Mouse (Mus musculus) layer of hippocampus, adult 2 months (tissue): Measurements from ENCODE around the gene Anp32b. TPM values are rescaled to one million over a fixed set of nuclear protein-coding genes. Genes with fewer than 3 reads are reported as not detected.
A peak's percentile ranks its signal among the peaks of the same experiment; 100 is the strongest.

ENCODE experiments used
- DNase-seq, 2 experiments: peaks; one replicate each; pipeline ENCODE4 v3.0.0; 2022; ENCODE audit warnings: low spot score in 2 of 2
- H3K27ac ChIP-seq: fragments of 200-600 bp; 2 replicates; pipeline ENCODE4 v1.8.1; 2022
- H3K4me3 ChIP-seq: fragments of 200-600 bp; 2 replicates; pipeline ENCODE4 v1.8.1; 2022; ENCODE audit warnings: mild to moderate bottlenecking
- CTCF ChIP-seq: fragments of 200-600 bp; conservative IDR thresholded peaks from 2 replicates; pipeline ENCODE4 v1.8.1; 2022; ENCODE audit warnings: antibody characterized with exemption, mild to moderate bottlenecking, moderate library complexity
- total RNA-seq, 2 experiments: library from RNA; stranded (reverse); gene quantifications; 2 replicates each; pipeline ENCODE4 v1.2.3; 2021

The Anp32b gene
- total RNA-seq, 2 experiments from 2014 or later, result 54.4 to 56.5 TPM

DNA sequence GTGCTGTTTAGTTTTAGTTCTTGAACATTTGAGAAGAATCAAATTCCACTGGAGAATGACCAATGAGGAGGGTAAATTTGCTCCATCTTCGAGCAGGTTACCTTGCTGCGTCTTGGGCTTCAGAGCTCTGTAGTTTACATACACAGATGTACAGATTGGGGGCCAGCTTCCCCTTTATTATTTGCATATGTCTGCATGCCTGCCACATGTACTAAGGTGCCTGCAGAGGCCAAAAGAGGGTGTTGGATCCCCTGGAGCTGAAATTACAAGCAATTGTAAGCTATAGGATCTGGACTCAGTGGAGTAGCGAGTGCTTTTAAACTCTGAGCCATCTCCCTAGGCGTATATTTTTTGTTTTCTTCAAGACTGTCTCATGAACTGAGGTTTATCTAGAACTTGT is 6.1 kb downstream of the Anp32b start:
- no peak overlapping the region for H3K4me3 ChIP-seq
- no peak for TF ChIP-seq CTCF
- DNase-seq, result no peak
- no peak overlapping the region for H3K27ac ChIP-seq

DNA sequence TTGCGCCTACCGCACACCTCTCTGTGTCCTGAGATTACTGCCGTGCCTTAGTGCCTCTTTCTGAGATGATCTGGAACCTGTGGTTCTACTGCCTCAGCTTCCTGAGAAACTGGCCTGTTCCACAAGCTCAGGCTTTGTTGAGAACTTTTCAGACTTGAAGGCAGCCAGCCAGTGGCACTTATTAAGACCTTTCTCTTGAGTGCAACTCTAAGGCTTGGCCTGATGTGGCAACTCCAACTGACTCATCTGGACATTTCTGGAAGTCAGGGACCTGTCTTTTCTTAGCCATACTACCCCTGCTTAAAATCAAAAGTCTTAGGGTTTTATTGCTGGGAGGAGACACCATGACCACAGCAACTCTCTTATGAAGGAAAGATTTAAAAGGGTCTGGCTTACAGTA is 6.5 kb downstream of the Anp32b start:
- no peak for DNase-seq
- TF ChIP-seq CTCF, result no peak
- Histone ChIP-seq H3K27ac (no peak overlapping the region), H3K4me3 (no peak overlapping the region)

DNA sequence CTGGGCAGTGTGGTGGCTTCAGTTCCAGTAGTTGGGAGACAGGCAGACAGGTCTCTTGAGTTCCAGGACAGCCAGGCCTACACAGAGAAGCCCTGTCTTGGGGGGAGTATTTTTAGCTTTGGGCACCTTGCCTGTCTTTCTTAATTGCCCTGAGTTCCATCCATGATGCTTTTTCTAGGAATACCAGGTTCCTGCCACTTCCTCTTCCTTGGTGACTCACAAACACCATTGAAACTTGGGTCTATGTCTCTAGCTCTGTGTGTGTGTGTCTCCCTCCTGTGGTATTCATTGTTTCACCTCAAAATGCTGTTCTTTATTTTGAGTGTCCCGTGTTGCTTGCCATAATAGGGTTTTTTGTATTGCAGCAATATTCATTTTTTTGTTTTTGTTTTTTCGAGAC is 7.7 kb downstream of the Anp32b start:
- no peak overlapping the region for H3K27ac ChIP-seq
- peak; percentile 25 for TF ChIP-seq CTCF
- DNase-seq, result no peak
- H3K4me3 ChIP-seq, result no peak overlapping the region

DNA sequence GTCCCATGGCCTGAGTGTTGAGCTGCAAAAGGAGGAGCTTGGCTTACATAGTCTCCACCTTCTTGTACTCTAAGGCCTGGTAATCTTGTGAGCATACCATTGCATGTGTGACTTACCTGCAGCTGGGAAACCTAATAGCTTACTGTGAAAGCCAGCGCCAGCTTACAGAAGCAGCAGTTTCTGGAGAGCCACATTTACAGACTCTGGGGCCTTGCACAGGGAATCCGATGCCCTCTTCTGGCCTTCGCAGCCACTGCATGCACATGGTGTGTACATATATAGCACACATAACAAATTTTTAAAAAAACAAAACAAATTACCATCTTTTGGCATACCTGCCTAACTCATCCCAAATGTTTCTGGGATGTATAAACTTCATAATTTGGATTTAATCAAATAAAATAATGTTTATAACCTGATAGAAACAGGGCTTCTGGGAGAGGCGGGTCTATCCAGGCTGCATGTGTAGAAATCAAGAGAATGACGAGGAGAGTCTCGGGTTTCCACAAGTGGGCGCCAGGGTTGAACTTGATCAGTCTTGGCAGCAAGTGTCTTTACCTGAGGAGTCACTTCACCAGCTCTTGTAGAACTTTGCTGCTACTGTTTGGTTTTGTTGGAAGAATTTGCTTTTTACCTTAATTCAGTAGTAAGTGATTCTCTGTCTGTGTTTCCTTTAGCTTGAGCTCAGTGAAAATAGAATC is 12.6 kb downstream of the Anp32b start:
- Histone ChIP-seq H3K27ac (no peak overlapping the region), H3K4me3 (no peak overlapping the region)
- DNase-seq, result no peak
- peak; percentile 70 for TF ChIP-seq CTCF

DNA sequence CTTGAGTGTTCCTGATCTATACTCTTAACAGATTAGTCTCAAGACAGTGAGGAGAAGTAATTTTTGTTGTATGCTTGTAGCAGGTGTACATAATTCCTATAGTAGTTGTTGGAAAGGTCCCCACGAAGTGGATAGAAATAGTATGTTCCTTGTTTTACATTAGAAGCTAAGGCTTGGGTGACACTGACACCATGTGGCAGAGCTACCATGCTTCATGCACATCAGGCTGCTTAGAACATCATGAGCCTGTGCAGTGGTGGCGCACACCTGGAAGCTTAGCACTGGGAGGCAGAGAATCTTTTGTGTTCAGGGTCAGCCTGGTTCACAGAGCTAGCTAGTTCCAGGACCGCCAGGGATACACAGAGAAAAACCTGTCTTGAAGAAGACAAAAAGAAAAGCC is 15.0 kb downstream of the Anp32b start:
- no peak for DNase-seq
- Histone ChIP-seq H3K4me3 (no peak overlapping the region), H3K27ac (no peak overlapping the region)
- peak; percentile 56 for TF ChIP-seq CTCF

DNA sequence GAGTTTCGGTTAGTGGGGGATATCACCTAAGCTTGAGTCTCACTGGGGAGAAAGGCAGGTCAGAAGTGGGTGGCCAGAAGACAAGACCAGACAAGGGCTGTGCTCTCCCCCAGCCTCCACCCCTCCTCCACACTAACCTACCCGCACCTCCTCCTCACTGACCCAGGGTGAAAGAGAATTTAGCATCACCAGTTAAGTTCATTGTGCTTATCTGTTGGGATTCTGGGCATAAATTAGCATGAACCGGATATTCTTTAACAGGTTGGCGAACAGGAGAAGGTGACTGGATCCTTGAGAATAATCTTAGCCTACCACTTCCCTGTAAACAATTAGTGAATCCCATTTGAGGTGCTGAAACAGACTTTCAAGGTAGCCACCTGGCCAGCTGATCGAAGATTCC is 24.4 kb downstream of the Anp32b start:
- TF ChIP-seq CTCF, result no peak
- H3K4me3 ChIP-seq, result no peak overlapping the region
- H3K27ac ChIP-seq, result no peak overlapping the region
- DNase-seq, result no peak

DNA sequence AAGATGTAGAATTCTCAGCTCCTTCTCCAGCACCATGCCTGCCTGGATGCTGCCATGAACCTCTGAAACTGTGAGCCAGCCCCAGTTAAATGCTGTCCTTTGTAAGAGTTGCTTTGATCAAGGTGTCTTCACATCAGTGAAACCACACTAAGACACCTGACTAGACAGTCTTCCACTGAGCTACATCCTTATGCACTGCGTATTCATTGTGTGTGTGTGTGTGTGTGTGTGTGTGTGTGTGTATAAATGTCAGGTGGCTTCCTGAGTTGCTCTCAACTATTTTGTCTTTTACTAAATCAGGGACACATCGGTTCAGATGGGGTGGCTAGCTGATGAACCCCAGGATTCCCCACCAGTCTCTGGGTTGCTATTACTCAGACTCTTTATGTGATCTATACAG is 28.4 kb downstream of the Anp32b start:
- no peak for TF ChIP-seq CTCF
- Histone ChIP-seq H3K4me3 (no peak overlapping the region), H3K27ac (no peak overlapping the region)
- no peak for DNase-seq

DNA sequence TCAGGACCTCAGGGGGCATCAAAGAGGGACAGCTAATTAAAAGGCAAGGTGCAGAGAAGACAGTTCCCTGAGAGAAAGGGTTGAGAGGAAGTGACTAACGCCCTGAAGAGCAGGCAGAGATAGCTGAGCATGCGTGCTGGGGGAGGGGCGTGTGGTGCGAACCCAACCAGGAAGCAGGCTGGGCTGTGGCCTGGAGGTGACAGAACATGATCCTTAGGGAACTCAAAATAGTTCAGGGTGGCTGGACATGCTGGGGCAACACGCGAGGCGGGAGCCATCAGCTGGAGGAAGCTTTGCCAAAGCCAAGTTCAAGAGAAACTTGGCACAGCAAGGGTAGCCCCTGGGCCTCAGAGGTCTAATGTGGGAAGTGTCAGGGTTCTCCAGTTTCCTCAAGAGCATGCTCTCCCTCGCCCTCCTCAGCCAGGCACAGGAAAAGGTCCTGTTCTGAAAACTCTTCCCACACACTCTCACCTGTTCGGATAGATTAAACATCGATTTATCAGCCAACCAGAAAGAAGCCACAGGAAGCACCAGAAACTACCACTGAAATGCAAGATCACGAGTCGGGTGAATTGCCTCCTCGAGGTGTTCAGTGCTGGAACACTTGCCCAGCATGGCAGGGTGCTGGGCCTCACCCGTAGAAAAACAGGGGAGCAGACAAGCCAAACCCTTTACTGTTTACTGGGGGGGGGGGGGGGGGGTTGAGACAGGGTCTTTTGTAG is 35.2 kb downstream of the Anp32b start:
- TF ChIP-seq CTCF, result no peak
- DNase-seq, result peak in 1 of 2 experiments; percentile 18
- Histone ChIP-seq H3K27ac (no peak overlapping the region), H3K4me3 (no peak overlapping the region)

DNA sequence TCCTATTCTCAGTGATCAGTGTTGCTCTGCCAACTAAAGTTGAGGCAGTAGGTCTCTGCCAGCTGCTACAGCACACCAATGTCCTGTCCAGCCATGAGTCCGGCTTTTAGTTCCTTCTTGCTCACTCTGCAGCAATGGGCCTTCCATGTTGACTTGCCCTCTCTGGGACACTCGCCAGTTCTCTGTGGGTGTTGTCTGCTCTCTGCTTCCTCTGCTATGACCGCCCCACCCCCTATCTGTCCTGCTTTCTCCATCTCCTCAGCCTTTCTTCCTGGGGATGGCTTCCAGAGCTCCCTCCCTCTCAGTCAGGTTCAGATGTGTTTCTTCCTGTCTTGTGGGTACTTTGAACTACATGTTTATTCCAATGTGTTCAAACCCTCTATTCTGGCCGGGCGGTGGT is 36.6 kb downstream of the Anp32b start:
- no peak for TF ChIP-seq CTCF
- Histone ChIP-seq H3K4me3 (no peak overlapping the region), H3K27ac (no peak overlapping the region)
- no peak for DNase-seq

DNA sequence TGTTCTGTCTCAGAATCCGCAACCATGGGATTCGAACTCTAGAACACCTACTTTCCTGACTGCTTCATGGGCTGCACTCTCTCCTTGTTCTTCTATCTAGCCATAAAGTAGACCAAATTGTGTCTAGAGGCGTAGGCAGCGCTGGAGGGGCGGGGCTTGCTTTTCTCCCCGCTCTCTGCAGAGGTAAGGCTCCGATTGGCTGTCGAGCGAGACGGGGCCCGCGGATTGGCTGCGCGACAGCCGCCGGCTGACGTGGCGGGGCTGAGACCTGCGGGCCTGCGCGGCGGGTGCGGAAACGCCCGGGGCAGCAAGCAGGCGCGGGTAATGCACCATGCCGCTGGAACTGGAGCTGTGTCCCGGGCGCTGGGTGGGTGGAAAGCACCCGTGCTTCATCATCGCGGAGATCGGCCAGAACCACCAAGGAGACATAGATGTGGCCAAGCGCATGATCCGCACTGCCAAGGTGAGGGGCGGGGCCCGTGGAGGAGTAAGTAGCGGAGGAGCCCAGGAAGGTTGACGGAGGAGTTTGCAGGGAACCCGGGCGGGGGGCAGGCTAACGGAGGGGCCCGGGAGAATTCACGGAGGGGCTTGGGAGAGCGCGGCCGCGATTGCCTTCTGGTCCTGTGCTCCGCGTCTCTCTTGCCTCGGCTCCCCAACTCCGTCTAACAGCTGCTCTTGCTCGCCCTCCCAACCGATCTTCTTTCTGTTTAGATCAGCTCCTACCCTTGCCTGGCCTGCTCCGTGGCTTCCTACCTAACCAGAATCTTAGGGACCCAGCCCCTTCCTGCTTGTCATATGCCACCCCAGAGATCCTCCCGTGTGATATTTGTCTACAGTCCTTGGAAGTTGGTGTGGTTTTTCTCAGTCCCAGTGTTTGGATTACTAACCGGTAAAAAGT is 38.6 kb downstream of the Anp32b start, which contains the start of gene Nans:
Nans (plus strand) TSS at position 221 of the 898 bp plus-strand sequence.
- Histone ChIP-seq H3K4me3 (peak within 1 kb of the TSS; percentile 81), H3K27ac (peak within 1 kb of the TSS; percentile 64)
- no peak for TF ChIP-seq CTCF
- DNase-seq, result peak; percentile 93 to 95

DNA sequence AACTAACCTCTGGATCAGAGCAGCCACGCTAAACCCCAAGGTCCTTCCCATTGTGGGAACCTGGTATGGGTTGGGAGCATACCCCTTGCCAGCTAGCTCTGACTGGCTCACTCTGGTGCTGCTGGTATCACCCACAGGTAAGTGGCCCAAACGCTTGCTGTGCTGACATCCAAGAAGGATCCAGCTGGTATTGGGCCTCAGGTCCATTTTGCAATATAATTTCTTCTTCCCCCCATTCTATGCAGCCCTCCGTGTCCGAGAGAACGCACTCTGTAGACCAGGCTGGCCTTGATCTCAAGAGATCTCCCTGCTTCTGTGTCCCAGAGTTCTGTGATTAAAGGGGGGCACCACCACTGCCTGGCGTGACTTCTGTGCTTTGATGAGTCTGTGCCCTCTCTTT is 42.4 kb downstream of the Anp32b start:
- no peak for TF ChIP-seq CTCF
- Histone ChIP-seq H3K4me3 (no peak overlapping the region), H3K27ac (no peak overlapping the region)
- DNase-seq, result no peak

DNA sequence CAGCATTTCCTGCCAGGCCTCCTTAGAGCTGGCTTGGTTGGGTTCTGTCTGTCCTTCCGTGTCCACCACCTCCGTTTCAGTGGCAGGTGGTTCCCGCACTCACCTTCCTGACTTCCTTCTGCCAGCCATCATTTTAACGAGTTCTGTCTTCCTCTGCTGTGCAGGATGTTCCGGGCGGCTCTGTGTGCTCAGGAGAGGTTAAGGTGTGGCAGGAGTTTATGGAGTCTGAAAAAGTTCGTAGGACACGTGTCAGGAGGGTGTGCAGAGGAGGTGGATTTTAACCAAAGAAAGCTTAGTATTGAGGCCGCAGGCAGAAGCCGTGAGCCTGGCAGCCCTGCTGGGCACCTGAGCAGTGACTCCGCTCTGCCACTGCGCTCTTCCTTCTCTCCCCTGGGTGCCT is 44.8 kb downstream of the Anp32b start:
- DNase-seq, result no peak
- TF ChIP-seq CTCF, result no peak
- Histone ChIP-seq H3K27ac (no peak overlapping the region), H3K4me3 (no peak overlapping the region)

DNA sequence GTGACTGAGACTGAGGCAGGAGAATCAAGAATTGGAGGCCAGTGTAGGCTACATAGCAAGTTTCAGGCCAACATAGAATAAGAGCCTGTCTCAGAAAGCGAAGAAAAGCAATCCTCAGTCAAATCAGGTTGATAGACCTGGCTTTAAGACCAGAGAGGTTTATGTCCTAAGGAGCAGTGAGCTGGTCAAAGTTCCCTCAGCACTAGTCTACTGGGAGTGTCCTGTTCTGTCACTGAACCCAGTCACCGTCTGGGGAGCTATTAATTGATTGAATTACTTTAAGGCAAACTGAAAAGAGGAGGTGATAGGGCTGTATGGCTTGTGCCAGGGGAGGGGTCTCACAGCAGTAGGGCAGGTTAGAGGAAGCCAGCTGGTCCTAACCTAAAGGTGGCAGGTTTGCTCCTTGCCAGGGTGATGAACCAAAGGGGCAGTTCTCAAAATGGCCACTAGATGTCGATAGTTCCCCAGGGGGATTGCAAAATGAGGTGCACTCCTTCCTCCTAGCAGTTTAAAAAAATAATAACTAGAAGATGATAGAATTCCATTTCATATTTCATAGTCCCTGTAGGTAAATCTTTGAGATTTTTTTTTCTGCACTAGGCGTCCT is 46.7 kb downstream of the Anp32b start:
- Histone ChIP-seq H3K4me3 (no peak overlapping the region), H3K27ac (no peak overlapping the region)
- peak; percentile 25 to 81 for DNase-seq
- peak; percentile 100 for TF ChIP-seq CTCF
